Mouse (Mus musculus) brain, embryonic 14.5 days (tissue): ENCODE results near the gene Slc35b2.
A peak's percentile ranks its signal among the peaks of the same experiment; 100 is the strongest.

ENCODE experiments used
- CTCF ChIP-seq: fragments of 200-500 bp; IDR thresholded peaks from 2 replicates; pipeline ENCODE4 v1.5.1; 2012; ENCODE audit warnings: inconsistent platforms, mild to moderate bottlenecking, moderate library complexity, borderline replicate concordance; ENCODE audit not compliant: insufficient read depth, insufficient read length; ENCODE audit errors: extremely low read depth
- POLR2A ChIP-seq: fragments of 200-500 bp; IDR thresholded peaks from 2 replicates; pipeline ENCODE4 v1.6.1; 2012; ENCODE audit warnings: mild to moderate bottlenecking, inconsistent platforms, borderline replicate concordance; ENCODE audit not compliant: poor library complexity, insufficient read depth, insufficient read length, severe bottlenecking; ENCODE audit errors: extremely low read depth

DNA sequence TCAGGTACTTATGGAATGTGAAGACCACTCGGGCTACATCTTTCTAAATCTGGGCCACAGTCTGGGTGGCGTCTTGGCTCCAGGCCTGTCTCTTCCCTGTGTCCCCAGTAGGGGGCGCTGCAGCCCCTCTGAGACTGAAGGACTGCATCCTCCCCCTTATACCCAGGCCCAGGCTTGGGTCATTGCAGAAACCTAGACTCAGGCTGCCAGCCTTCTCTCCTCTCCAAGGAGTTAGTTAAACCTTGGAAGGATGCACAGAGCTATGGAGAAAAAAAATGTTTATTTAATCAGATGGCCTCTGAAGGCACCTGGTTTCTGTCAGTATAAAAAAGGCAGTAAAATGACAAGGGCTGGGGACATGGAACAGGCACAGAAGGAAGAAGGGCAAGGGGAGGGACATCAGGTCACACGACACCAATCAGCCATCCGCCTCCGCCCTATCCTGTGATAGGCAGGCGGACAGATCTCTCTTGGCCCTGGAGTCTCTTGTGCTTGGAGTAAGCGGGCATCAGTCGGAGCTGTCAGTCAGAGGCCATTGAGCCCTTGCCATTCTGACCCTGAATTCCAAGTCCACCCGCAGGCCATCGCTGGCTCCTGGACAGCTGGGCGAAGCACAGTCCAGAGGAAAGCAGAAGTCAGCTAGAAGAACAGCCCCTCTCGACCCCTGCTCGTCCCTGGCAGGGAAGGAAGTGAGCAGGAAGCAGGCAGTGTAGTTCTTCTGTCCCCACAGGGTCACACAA is 21.4 kb downstream of the Slc35b2 start:
- TF ChIP-seq CTCF (peak; percentile 90), POLR2A (no peak)
